Mouse (Mus musculus): ENCODE measurements around the gene Pym1.

Pym1 gene

DNA sequence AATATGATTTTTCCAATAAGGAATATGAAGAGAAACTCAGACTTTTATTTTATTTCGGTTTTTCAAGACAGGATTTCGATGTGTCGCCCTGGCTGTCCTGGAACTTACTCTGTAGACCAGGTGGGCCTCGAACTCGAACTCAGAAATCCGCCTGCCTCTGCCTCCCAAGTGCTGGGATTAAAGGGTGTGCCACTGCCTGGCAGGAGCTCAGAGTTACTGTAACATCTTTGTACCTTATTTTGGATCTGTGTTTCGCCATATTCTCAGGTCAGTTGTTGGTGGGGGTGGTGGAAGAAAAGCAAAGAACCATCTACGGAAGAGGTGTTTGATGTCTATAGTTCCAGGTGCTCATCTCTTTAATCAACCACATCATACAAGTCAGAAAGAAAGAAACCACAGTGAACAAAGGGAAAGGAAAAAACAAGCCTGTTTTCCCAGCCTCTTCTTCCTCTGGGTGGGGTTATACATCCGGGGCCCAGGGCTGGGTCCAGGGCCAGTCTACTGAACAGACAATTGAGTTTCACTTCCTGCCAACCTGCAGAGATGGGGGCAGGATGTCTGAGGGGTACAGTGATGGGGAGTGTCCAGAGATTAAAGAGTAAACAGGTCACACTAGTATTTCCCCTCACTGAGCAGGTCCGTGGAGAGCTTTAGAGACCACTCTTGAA lies 1.6 kb upstream of the Pym1 start:
- DNase-seq = peak; percentile 60 to 75

DNA sequence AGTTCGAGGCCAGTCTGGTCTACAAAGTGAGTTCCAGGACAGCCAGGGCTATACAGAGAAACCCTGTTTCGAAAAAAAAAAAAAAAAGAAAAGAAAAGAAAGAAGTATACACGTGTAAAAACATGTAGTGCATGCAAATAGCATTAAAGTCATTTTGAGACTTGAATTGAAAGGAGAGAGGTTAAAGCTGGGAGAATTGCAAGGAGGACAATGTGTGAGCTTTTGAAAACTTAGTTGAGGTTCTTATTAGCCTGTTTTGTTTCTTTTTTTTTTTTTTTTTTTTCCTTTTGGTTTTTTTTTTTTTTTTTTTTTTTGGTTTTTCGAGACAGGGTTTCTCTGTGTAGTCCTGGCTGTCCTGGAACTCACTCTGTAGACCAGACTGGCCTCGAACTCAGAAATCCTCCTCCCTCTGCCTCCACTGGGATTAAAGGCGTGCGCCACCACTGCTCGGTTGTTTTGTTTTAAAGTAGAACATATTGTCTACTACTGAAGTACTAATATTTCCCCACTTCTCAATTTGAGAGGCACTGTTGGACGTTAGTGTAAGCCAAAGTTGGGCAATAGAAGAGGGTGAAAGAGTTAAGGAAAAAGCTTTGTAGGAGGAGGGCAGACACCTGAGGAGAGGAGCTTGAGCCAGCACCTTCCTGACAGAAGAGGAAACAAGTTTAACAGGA lies 580 bp upstream of the Pym1 start:
- DNase-seq = no peak

DNA sequence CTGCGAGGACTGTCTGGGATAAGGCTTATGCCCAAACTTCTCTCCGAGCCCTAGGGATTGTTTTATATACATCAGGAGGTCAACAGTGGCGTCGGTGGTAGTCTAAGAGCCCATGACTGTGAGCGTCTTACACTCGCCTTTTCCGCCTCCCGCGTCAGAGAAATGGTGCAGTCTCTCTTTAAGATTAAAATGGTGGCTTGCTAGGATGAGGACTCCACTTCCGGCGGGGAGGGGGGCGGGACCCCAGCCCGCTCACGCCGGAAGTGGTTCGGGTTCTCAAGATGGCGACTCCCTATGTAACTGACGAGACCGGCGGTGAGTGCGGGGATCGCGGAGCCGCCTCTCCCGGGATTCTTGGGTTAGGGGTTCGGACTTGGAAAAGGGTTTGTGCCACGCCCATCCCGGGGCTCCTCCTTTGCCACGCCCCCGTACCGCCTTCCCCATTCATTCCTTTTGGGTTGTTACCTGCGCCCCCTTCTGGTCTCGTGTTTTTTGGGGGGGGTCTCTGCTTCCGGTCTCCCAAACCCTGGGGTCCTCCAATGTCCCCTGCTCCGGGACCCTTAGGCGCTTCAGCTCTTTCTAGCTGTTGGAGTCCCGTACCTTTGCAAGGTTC lies 669 bp downstream of the Pym1 start:
- peak; percentile 67 to 76 for DNase-seq

DNA sequence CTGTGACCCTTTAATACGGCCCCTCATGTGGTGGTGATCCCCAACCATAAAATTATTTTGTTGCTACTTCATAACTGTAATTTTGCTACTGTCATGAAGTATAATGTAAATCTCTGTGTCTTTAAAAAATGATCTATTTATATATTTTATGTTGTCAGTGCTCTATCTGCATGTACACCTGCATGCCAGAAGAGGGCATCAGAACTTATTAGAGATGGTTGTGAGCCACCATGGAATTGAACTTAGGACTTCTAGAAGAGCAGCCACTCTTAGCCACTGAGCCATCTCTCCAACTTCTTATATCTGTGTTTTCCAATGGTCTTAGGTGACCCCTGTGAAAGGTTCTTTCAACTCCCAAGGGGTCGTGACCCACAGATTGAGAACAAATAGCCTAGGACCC lies 25.2 kb downstream of the Pym1 start:
- DNase-seq = no peak

DNA sequence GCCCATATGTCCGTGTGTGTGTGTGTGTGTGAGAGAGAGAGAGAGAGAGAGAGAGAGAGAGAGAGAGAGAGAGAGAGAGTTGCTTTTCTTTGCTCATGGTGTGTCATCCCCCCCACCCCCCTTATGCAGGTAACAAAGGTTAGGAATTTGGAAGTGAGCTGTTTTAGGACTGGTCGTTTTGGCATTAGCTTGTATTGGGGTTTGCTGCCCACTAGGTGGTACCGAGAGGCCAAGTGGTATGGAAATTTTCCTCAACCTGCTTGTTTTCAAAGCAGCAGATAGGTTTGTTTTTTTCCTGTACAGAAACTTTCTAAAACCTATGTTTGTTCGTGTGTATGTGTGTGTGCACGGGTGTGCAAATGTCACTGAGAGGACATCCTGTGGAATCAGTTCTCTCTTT lies 26.0 kb downstream of the Pym1 start:
- no peak for DNase-seq

DNA sequence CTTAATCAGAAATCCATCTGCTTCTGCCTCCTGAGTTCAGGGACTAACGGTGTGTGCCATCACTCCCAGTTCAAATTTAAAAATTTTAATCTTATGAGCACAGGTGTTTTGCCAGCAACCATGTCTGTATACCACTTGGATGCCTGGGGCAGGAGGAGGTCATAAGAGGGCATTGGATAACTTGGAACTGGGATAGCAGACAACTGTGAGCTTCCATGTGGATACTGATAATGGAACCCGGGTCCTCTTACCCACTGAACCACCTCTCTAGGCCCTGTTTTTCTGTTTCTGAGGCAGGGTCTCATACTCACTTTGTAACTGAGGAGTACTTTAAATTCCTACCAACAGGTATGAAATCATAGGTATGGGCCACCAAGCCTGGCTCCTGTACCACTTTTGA lies 30.8 kb downstream of the Pym1 start:
- no peak for DNase-seq

DNA sequence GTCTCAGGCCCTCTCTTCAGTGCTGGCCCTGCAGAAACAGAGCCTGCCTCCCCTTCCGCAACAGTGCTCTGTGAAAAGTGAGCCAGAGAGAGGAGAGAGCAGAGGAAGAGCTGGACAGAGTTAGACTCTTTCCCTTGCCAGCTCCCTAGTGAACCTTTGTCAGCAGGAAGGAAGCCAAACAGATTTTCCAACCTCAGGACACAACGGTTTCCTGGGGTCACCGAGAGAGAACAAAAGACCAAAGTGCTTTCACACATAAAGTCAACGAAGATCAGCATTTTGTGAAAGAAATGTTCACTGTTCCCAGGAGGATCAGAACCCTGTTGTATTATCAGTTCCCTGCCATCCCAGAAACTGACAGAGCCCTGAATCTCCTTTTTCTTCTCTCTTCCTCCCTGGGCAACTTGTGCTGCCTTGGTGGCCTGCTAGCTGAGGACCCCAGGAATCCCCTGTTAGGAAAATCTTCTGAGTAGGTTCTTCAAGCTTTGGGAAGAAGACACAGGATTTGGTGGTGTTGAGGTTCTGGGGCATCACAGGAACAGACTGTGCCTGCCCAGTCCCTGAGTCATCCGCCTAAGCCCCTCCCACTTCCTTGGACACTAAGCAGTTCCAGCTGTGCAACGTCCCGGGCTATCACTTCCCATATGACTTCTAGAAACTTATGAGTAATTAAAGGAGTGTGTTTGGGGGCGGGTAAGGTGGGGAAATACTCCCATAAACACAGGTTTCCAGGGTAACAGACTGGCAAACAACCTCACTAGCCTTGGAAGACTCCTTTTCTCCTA lies 31.5 kb downstream of the Pym1 start:
- DNase-seq = peak; percentile 14 to 27

DNA sequence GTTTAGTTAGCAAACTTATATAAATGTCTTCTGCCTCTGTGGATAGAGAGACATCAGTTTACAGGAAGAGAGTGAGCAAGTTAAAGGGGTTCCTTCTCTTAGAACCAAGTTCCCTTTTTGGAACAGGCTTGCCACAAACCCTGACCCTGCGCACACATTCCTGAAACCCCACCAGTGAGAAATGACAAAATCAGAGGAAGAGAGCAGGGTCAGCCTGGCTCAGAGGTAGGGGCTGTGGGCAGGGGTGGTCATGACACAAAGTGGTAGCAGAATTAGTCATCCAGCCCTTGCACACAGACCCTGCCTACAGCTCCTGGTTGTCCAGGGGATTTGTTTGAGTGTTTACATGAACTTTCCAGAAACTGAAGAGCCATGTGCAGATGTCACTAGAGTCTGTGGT lies 32.5 kb downstream of the Pym1 start:
- no peak for DNase-seq

DNA sequence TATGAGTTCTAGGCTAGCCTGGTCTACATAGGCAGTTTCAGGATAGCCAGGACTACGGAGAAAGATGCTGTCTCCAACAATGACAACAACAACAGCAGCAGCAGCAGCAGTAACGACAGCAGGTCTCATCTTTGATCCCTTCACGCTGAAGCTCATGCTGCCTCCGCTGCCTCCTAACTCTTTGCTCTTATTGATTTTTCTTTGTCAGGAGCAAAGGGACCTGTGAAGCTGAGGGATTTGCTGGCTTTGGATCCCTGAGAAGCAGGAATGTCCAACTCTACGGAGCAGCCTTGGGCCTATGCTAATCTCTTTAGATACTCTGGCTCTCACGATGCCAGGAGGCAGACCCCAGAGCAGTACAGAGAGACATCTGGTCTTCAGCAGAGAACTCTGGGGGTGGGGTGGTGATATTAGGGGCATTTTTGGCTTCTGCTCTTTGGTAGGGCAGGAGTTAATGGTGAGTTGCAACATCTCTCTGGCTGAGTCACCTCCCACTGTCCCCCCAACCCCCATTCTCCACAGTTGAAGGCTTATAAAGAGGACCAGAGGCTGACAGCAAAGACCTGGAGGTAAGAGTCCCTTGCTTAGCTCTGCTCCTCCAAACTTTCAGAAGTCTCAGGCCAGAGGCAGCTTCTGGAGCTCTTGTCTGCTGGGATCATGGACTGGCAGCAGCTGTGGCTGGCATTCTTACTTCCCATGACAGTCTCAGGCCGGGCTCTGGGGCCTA lies 42.9 kb downstream of the Pym1 start, which contains the start of gene Mmp19:
Gene Mmp19, plus strand, starts transcription at position 513 of the 727 bp plus-strand sequence.
- no peak for DNase-seq

DNA sequence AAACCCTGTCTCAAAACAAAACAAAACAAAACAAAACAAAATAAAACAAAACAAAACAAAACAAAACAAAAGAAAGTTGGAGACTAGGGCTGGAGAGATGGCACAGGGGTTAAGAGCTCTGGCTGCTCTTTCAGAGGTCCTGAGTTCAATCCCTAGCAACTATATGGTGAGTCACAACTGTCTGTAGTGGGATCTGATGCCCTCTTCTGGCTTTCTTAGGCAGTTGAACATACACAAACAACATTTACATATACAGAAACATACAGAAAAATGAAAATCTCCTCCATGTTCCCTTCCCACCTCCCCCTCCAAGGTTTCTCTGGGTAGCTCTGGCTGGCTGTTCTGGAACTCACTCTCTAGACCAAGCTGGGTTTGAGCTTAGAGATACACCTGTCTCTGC lies 44.4 kb downstream of the Pym1 start:
- DNase-seq = no peak

DNA sequence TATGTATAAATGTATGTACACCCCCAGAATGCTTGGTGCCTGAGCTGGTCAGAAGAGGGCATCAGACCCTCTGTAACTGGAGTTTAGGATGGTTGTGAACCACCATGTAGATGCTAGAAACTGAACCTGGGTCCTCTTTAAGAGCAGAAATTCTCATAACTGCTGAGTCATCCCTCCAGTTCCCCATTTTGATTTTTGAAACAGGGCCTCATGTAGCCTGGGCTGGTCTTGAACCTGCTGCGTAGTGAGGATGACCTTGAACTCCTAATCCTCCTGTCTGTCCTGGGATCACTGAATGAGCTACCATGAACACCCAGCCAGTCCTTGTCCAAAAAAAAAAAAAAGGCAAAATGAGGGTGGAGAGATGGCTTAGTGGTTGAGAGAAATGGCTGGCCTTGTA lies 45.6 kb downstream of the Pym1 start:
- no peak for DNase-seq

DNA sequence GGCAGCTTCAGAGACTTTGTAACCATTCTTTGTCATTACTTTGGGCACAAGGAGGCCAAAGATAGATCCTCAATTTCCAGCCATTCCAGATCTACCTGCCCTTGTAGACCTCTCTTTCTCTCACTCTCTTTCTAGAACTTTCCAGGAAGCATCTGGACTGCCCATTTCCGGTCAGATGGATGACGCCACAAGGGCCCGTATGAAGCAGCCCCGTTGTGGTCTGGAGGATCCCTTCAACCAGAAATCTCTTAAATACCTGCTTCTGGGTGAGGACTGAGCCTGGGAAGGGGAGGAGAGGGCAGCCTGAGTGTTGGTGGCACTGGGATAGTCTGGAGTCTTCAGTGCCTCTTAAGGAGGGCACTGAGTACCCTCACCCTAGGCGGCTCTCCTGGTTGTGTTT lies 46.7 kb downstream of the Pym1 start:
- DNase-seq = no peak

DNA sequence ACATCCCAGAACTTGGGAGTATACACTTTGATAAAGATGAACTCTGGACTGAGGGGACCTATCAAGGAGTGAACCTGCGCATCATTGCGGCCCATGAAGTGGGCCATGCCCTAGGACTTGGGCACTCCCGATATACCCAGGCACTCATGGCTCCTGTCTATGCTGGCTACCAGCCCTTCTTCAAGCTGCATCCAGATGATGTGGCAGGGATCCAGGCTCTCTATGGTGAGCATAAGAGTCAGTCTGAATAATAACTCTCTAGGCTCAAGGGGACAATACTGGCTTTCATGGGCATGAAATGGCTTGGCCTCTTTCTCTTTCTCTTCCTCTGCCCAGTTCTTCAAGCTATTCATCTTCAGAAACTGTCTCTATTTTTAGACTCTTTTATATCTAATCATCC lies 47.9 kb downstream of the Pym1 start:
- no peak for DNase-seq

DNA sequence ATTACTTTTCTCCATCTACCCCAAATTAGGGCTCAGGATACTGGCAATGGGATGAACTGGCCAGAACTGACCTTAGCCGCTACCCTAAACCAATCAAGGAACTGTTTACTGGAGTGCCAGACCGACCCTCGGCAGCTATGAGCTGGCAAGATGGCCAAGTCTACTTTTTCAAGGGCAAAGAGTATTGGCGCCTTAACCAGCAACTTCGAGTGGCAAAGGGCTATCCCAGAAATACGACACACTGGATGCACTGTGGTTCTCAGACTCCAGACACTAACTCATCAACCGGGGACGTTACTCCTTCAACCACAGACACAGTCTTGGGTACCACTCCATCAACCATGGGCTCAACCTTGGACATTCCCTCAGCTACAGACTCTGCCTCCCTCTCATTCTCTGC lies 51.0 kb downstream of the Pym1 start:
- no peak for DNase-seq

DNA sequence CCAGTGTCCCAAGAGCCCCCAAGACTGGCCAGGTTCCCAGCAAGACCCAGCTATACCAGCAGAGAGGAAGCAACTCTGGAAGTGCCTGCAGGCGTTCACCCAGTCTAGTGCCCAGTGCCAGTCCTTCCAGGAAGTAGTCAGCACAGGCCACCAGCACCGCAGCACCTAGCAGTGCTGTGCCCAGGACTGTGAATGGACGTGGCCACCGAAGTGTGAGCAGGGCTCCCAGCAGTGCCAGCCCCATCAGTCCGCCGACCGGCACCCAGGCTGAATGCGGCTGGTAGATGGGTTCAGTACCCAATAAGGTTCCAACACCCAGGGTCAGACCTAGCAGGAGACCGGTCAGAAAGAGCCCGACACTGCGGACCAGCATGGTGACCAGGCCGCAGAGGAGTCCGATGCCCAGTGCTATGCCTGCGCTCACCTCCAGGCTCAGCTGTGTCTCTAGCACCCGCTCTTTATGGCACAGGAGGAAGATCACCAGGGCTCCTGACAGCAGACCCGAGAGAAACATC lies 54.3 kb downstream of the Pym1 start:
- no peak for DNase-seq

DNA sequence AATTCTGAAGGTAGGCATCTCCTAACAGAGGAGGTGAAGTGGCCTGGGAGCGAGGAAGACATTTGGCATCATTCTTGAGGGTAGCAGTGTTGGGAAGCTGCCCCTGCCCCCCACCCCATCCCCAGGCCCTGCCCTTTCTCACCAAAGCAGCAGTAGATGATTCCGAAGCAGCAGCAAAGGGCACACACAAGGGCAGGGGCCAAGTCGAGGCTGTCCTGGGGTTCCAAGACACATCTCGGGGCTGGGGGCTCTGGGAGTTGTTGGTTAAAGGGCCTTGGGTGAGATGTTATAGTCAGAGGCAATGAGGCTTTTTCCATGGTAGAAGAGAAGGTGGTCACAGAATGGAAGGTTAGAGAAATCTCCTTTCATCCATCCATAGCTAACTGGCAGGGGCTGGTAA lies 55.3 kb downstream of the Pym1 start:
- no peak for DNase-seq

DNA sequence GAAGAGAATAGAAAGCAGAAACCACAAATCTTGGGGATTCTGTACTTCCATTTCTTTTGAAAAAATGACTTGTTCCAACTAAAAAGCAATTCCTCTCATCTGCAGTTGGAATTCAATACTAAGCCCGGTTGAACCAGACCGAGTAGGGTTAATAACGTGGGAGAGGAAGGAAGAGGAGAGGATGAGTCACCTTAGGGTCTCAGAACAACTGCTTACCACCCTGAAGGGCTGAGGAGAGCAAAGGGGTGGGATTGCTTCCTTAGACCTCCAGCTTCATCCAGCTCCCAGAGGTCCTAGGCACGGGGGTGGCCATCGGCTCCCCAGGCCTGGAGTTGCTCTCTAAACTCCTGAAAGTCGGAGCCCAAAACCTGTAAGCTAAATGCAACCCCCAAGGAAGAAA lies 55.7 kb downstream of the Pym1 start:
- no peak for DNase-seq

DNA sequence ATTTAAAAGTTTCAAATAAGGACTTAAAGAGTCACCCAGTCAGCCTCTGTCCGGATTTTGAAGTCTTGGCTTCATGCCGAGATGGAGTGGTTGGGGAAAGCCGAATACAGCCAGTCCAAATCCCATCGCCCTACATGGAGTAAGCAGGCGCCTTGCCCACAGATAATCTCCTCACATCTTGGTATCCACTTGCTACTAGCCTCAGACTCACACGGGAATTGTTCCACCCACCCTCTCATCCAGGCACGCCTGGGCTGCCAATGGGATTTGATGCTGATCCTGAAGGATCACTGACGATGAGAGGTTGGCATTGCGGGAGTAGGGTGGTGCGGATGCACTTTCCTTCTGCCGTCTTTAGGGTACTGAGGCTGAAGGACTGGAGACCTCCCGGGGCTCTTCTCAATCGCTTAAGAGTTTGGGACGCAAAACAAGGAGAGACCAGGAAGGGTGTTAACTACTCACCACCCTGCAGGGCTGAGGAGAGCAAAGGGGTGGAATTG lies 56.1 kb downstream of the Pym1 start, which contains the start of gene Dnajc14:
Gene Dnajc14, plus strand, starts transcription at position 292 of the 500 bp plus-strand sequence.
- peak in 1 of 2 experiments; percentile 13 for DNase-seq

DNA sequence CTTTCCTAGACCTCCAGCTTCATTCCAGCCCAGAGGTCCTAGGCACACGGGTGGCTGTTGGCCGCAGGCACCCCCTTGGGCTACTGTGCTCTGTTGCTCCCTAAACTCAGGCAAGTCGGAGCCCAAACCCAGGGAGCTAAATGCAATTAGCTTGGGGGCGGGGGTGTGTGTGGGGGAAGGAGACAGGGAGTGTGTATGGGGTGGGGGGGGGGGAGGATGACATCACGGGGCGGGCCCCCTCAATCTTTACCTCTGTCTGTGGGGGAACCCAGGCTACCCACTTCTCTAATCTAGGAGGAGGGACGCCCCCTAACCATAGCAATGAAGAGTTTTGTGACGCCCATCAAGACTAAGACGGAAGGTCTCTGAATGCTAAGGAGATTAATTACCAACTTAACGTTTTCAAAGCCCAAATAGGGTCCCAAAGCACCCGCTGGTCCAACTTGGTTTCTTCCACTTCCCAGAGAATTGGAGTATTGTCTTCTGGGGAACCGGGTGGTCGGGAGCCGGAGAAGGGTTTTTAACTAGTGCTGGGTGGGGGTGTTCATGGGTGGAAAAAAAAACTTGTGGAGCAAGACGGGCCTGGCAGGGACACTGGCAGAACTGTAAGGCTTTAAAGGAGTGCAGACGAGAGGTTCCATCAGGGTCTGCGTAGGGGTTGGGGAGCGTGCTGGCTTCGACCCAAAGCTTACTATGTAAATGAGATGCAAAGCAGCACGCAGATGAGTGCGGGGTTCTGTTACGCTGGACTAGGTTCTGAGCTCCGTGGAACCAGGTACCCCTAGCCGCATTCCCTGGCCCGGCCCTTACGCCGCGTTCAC lies 56.8 kb downstream of the Pym1 start, which contains the start of gene Tmem198b:
Gene Tmem198b, minus strand, starts transcription at position 100 of the 821 bp plus-strand sequence.
- peak; percentile 52 to 60 for DNase-seq

DNA sequence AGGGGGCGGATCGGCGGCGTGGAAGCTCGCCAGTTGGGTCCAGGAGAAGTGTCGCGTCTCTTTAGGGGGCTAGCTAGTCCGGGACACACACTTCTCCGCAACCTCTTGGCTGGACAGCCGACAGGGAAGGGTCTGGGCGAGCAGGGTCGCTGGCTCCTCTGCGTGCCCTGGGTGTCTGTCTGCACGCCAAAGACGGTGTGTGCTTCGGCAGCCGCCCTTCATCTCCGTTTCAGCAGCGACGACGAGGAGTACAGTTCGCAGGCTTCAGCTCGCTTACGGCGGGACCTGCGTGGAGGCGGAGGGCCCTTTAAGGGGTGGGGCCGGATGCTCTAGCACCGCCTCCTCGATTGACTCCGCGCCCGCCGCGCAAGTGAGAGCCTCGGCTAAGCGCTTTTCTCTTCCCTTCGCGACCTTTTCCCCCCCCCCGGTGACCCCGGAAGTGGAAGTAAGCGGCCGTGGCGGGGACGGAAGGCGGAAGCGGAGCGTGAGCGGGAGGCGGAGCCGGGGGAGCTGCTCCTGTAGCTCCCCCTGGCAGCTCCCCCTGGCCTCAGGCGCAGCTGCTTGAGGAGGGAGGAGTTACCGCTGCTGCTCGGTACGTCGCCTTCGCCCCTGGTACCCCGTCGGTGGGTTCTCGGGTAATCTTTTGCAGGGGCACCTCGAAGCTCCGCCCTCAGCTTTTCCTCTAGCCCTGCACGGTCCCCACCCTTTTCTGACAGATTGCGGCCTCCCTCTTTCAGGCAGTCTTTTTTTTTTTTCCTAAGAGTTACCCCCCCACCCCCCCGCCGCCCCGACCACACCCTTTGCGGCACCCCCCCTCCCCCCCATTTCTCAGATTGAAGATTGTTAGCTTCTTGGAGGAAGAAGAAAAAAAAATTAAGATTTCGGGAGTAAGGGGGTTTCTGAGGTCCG lies 57.7 kb downstream of the Pym1 start:
- DNase-seq = peak; percentile 91 to 93
